In the genomic region with DNA sequence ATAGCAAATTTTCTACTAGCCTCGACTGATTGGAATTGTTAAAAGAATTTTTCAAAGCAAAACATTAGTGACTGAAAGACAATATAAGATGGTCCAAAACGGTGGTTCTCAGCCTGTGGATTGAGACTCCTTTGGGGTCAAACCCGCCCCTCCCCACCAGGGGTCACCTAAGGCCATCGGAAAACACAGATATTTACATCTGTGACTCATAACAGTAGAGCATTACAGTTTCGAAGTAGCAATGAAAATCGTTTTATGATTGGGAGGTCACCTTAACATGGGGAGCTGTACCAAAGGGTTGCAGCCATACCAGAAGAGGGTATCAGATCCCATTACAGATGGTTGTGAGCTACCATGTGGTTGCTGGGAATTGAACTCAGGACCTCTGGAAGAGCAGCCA, we compare ENCODE assay signal across 43 mouse cellular contexts. TPM values are rescaled to one million over a fixed set of nuclear protein-coding genes. Genes with fewer than 3 reads are reported as not detected.
"Had no signal": no experiment of that assay in that cellular context is flagged by ENCODE, and none has a peak within 500 bp of the region (broad histone marks: within the 10 kb centered on the region; RNA-seq: fewer than 3 reads in every experiment).

No protein-coding gene starts in this region.

- H3K27ac ChIP-seq: limb, embryonic 10.5 days; limb, embryonic 12.5 days; limb, embryonic 13.5 days; limb, embryonic 15.5 days; liver, embryonic 12.5 days; liver, embryonic 13.5 days; liver, embryonic 14.5 days; liver, embryonic 15.5 days; lung, embryonic 15.5 days; macrophage; midbrain, embryonic 10.5 days; midbrain, embryonic 12.5 days; midbrain, embryonic 13.5 days; midbrain, embryonic 15.5 days; neural tube, embryonic 12.5 days had no signal

- DNase-seq: left cerebral cortex, postnatal 4 days; liver; liver, embryonic 13.5 days; liver, postnatal 0 days; lung, adult 18-20 months; lung, adult 2 months; lung, embryonic 14.5 days; lung, postnatal 10 days; lung, postnatal 14 days; lung, postnatal 36 days; lung, postnatal 4 days; midbrain, embryonic 14.5 days had no signal

- H3K4me3 ChIP-seq: limb, embryonic 10.5 days; limb, embryonic 12.5 days; limb, embryonic 13.5 days; limb, embryonic 15.5 days; liver, embryonic 12.5 days; liver, embryonic 13.5 days; liver, embryonic 15.5 days; lung, embryonic 15.5 days; megakaryocyte, embryonic 14.5 days; midbrain, embryonic 10.5 days; midbrain, embryonic 12.5 days; midbrain, embryonic 13.5 days; midbrain, embryonic 15.5 days; myocyte; neural tube, embryonic 12.5 days had no signal

- H3K4me2 ChIP-seq: limb, embryonic 12.5 days; limb, embryonic 13.5 days; limb, embryonic 15.5 days; liver, embryonic 11.5 days; liver, embryonic 12.5 days; liver, embryonic 13.5 days; liver, embryonic 15.5 days; lung, embryonic 14.5 days; lung, embryonic 15.5 days; midbrain, embryonic 11.5 days; midbrain, embryonic 12.5 days; midbrain, embryonic 13.5 days; midbrain, embryonic 15.5 days; neural tube, embryonic 12.5 days had no signal

- H3K36me3 ChIP-seq: limb, embryonic 10.5 days; limb, embryonic 12.5 days; limb, embryonic 13.5 days; limb, embryonic 15.5 days; liver, embryonic 12.5 days; liver, embryonic 13.5 days; liver, embryonic 15.5 days; lung, embryonic 15.5 days; midbrain, embryonic 10.5 days; midbrain, embryonic 12.5 days; midbrain, embryonic 13.5 days; midbrain, embryonic 15.5 days; neural tube, embryonic 12.5 days had no signal

- H3K9me3 ChIP-seq: limb, embryonic 10.5 days; limb, embryonic 12.5 days; limb, embryonic 13.5 days; limb, embryonic 15.5 days; liver, embryonic 12.5 days; liver, embryonic 13.5 days; liver, embryonic 15.5 days; lung, embryonic 15.5 days; midbrain, embryonic 10.5 days; midbrain, embryonic 12.5 days; midbrain, embryonic 13.5 days; midbrain, embryonic 15.5 days; neural tube, embryonic 12.5 days had no signal

- H3K27me3 ChIP-seq: limb, embryonic 12.5 days; limb, embryonic 13.5 days; limb, embryonic 15.5 days; liver, embryonic 12.5 days; liver, embryonic 13.5 days; liver, embryonic 15.5 days; lung, embryonic 15.5 days; megakaryocyte, embryonic 14.5 days; midbrain, embryonic 12.5 days; midbrain, embryonic 13.5 days; midbrain, embryonic 15.5 days; neural tube, embryonic 12.5 days had no signal

- H3K4me1 ChIP-seq: limb, embryonic 10.5 days; limb, embryonic 12.5 days; limb, embryonic 13.5 days; limb, embryonic 15.5 days; liver, embryonic 12.5 days; liver, embryonic 13.5 days; liver, embryonic 15.5 days; lung, embryonic 15.5 days; megakaryocyte, embryonic 14.5 days; midbrain, embryonic 10.5 days; midbrain, embryonic 12.5 days; midbrain, embryonic 13.5 days; midbrain, embryonic 15.5 days; neural tube, embryonic 12.5 days had no signal

- H3K9ac ChIP-seq: limb, embryonic 12.5 days; limb, embryonic 13.5 days; limb, embryonic 15.5 days; liver, embryonic 12.5 days; liver, embryonic 13.5 days; liver, embryonic 14.5 days; liver, embryonic 15.5 days; liver, postnatal 0 days; lung, embryonic 14.5 days; lung, embryonic 15.5 days; midbrain, embryonic 12.5 days; midbrain, embryonic 13.5 days; midbrain, embryonic 15.5 days; neural tube, embryonic 12.5 days had no signal

RNA-seq across cellular contexts. Expression of a gene that starts 32.6 kb away (rescaled TPM):
- total RNA-seq: left cerebral cortex, postnatal 14 days; left cerebral cortex, postnatal 36 days; liver, adult 2 months; megakaryocyte progenitor cell, adult 5-6 weeks; megakaryocyte-erythroid progenitor cell, adult 5-6 weeks; midbrain, postnatal 0 days; monocyte, adult 5-6 weeks had no signal
- polyA plus RNA-seq: limb, embryonic 10.5 days; limb, embryonic 11.5 days; limb, embryonic 12.5 days; limb, embryonic 13.5 days; limb, embryonic 15.5 days; liver, adult 2 months; liver, embryonic 11.5 days; liver, embryonic 12.5 days; liver, embryonic 13.5 days; liver, embryonic 14.5 days; liver, embryonic 15.5 days; liver, embryonic 16.5 days; liver, postnatal 0 days; lung, adult 2 months; lung, embryonic 14.5 days; lung, embryonic 15.5 days; lung, embryonic 16.5 days; lung, postnatal 0 days; macrophage; midbrain, embryonic 10.5 days; midbrain, embryonic 11.5 days; midbrain, embryonic 12.5 days; midbrain, embryonic 13.5 days; midbrain, embryonic 14.5 days; midbrain, embryonic 15.5 days; midbrain, embryonic 16.5 days; midbrain, postnatal 0 days; myocyte; neural tube, embryonic 11.5 days; neural tube, embryonic 12.5 days had no signal

RNA-seq across cellular contexts. Expression of a gene that starts 51.2 kb away (rescaled TPM):
- polyA plus RNA-seq: limb, embryonic 10.5 days; limb, embryonic 11.5 days; liver, adult 2 months; liver, embryonic 15.5 days; liver, embryonic 16.5 days; liver, postnatal 0 days; lung, embryonic 16.5 days; lung, postnatal 0 days; midbrain, embryonic 12.5 days; myocyte; neural tube, embryonic 11.5 days; neural tube, embryonic 12.5 days had no signal
